Mouse (Mus musculus): ENCODE data around the gene Fam219b. TPM values are rescaled to one million over a fixed set of nuclear protein-coding genes. Genes with fewer than 3 reads are reported as not detected.

Fam219b gene
- polyA plus RNA-seq, 1 experiment from 2014 or later = 23.6 TPM

- H3K27ac ChIP-seq (ENCODE audit: low read depth, low read length) = no peak overlapping the region
- ATAC-seq = no peak
- no peaks in the 10 kb centered on the region for H3K9me3 ChIP-seq (ENCODE audit: control insufficient read depth, low read length)
- no peak overlapping the region for H3K9ac ChIP-seq (ENCODE audit: low read depth, low read length)
- no peak overlapping the region for H3K4me3 ChIP-seq (ENCODE audit: low read length)
- peaks cover 16% of the 10 kb centered on the region for H3K4me1 ChIP-seq (ENCODE audit: control insufficient read depth, insufficient read depth, low read depth, low read length)
- peaks cover 15% of the 10 kb centered on the region for H3K36me3 ChIP-seq (ENCODE audit: control insufficient read depth, insufficient read depth, low read length)
- H3K4me2 ChIP-seq (ENCODE audit: low read length) = no peak overlapping the region
- 76% methylated on average over 2 of the region's 2 CpGs for WGBS
- no peaks in the 10 kb centered on the region for H3K27me3 ChIP-seq (replicated peaks; ENCODE audit: control insufficient read depth, insufficient read depth, low read length)
Observed at GRCm38 (mm10) chr9:57539550-57539949, 2.2 kb downstream of the Fam219b start.

DNA sequence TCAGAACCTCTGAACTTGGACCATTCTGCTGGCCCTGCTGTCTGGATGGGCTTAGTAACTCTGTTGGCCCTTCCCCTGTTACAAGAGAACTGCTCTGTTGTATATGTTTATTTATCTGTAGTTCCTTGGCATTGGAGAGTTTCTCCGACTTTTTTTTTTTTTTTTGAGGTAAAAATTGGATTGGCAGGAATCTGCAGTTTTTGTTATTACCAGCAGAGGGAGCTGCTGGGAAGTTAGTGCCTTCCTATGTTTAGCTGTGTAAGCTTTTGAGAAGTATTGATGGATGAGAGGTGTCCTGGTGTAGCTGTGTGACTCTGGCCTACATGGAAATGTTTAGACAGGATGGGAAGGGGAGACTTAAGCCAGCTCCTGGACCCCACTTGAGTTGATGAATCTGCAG is 4.0 kb downstream of the Fam219b start:
- H3K4me2 ChIP-seq (ENCODE audit: low read length) = no peak overlapping the region
- no peak overlapping the region for H3K27ac ChIP-seq (ENCODE audit: low read depth, low read length)
- 0 out of 2 replicates have a peak overlapping the region, but pooled peaks have one; percentile 29 for H3K9ac ChIP-seq (ENCODE audit: low read depth, low read length)
- H3K36me3 ChIP-seq (ENCODE audit: control insufficient read depth, insufficient read depth, low read length) = peaks cover 27% of the 10 kb centered on the region
- 13% methylated on average over 1 of the region's 1 CpGs for WGBS
- ATAC-seq = no peak
- H3K4me3 ChIP-seq (ENCODE audit: low read length) = no peak overlapping the region
- H3K27me3 ChIP-seq (replicated peaks; ENCODE audit: control insufficient read depth, insufficient read depth, low read length) = no peaks in the 10 kb centered on the region
- peaks cover 16% of the 10 kb centered on the region for H3K4me1 ChIP-seq (ENCODE audit: control insufficient read depth, insufficient read depth, low read depth, low read length)
- H3K9me3 ChIP-seq (ENCODE audit: control insufficient read depth, low read length) = no peaks in the 10 kb centered on the region

- Histone ChIP-seq H3K27me3 (replicated peaks; ENCODE audit: control insufficient read depth, insufficient read depth, low read length) (no peaks in the 10 kb centered on the region), H3K4me1 (ENCODE audit: control insufficient read depth, insufficient read depth, low read depth, low read length) (peaks cover 9% of the 10 kb centered on the region), H3K9me3 (ENCODE audit: control insufficient read depth, low read length) (no peaks in the 10 kb centered on the region), H3K9ac (ENCODE audit: low read depth, low read length) (no peak overlapping the region), H3K36me3 (ENCODE audit: control insufficient read depth, insufficient read depth, low read length) (peaks cover 34% of the 10 kb centered on the region), H3K27ac (ENCODE audit: low read depth, low read length) (no peak overlapping the region), H3K4me2 (ENCODE audit: low read length) (no peak overlapping the region), H3K4me3 (ENCODE audit: low read length) (no peak overlapping the region)
- 81% methylated on average over 3 of the region's 3 CpGs for WGBS
- ATAC-seq = no peak
Observed at GRCm38 (mm10) chr9:57543951-57544350, 6.6 kb downstream of the Fam219b start.

GRCm38 (mm10) chr9:57547287-57547686 is 10.0 kb downstream of the Fam219b start:
- H3K27me3 ChIP-seq (replicated peaks; ENCODE audit: control insufficient read depth, insufficient read depth, low read length) = no peaks in the 10 kb centered on the region
- H3K4me3 ChIP-seq (ENCODE audit: low read length) = no peak overlapping the region
- no peak overlapping the region for H3K4me2 ChIP-seq (ENCODE audit: low read length)
- H3K9me3 ChIP-seq (ENCODE audit: control insufficient read depth, low read length) = no peaks in the 10 kb centered on the region
- WGBS = 85% methylated on average over 5 of the region's 5 CpGs
- no peak for ATAC-seq
- H3K9ac ChIP-seq (ENCODE audit: low read depth, low read length) = no peak overlapping the region
- peaks cover 14% of the 10 kb centered on the region for H3K4me1 ChIP-seq (ENCODE audit: control insufficient read depth, insufficient read depth, low read depth, low read length)
- peaks cover 30% of the 10 kb centered on the region for H3K36me3 ChIP-seq (ENCODE audit: control insufficient read depth, insufficient read depth, low read length)
- no peak overlapping the region for H3K27ac ChIP-seq (ENCODE audit: low read depth, low read length)

GRCm38 (mm10) chr9:57547869-57548268 is 10.5 kb downstream of the Fam219b start:
- no peak overlapping the region for H3K4me2 ChIP-seq (ENCODE audit: low read length)
- ATAC-seq = no peak
- 94% methylated on average over 11 of the region's 11 CpGs for WGBS
- peaks cover 14% of the 10 kb centered on the region for H3K4me1 ChIP-seq (ENCODE audit: control insufficient read depth, insufficient read depth, low read depth, low read length)
- H3K27ac ChIP-seq (ENCODE audit: low read depth, low read length) = no peak overlapping the region
- no peak overlapping the region for H3K4me3 ChIP-seq (ENCODE audit: low read length)
- H3K36me3 ChIP-seq (ENCODE audit: control insufficient read depth, insufficient read depth, low read length) = peaks cover 29% of the 10 kb centered on the region
- H3K9ac ChIP-seq (ENCODE audit: low read depth, low read length) = no peak overlapping the region
- H3K27me3 ChIP-seq (replicated peaks; ENCODE audit: control insufficient read depth, insufficient read depth, low read length) = no peaks in the 10 kb centered on the region
- H3K9me3 ChIP-seq (ENCODE audit: control insufficient read depth, low read length) = no peaks in the 10 kb centered on the region

GRCm38 (mm10) chr9:57549186-57549585 is 11.9 kb downstream of the Fam219b start:
- ATAC-seq = no peak
- Histone ChIP-seq H3K27me3 (replicated peaks; ENCODE audit: control insufficient read depth, insufficient read depth, low read length) (no peaks in the 10 kb centered on the region), H3K4me2 (ENCODE audit: low read length) (no peak overlapping the region), H3K27ac (ENCODE audit: low read depth, low read length) (no peak overlapping the region), H3K4me1 (ENCODE audit: control insufficient read depth, insufficient read depth, low read depth, low read length) (peaks cover 14% of the 10 kb centered on the region), H3K9ac (ENCODE audit: low read depth, low read length) (no peak overlapping the region), H3K9me3 (ENCODE audit: control insufficient read depth, low read length) (no peaks in the 10 kb centered on the region), H3K36me3 (ENCODE audit: control insufficient read depth, insufficient read depth, low read length) (peaks cover 25% of the 10 kb centered on the region; the same call in 1 of the 2 replicates), H3K4me3 (ENCODE audit: low read length) (no peak overlapping the region)
- WGBS = 56% methylated on average over 4 of the region's 4 CpGs

- Histone ChIP-seq H3K36me3 (ENCODE audit: control insufficient read depth, insufficient read depth, low read length) (peaks cover 14% of the 10 kb centered on the region; the same call in 1 of the 2 replicates), H3K9me3 (ENCODE audit: control insufficient read depth, low read length) (no peaks in the 10 kb centered on the region), H3K4me3 (ENCODE audit: low read length) (no peak overlapping the region), H3K4me1 (ENCODE audit: control insufficient read depth, insufficient read depth, low read depth, low read length) (peaks cover 14% of the 10 kb centered on the region), H3K27me3 (replicated peaks; ENCODE audit: control insufficient read depth, insufficient read depth, low read length) (no peaks in the 10 kb centered on the region), H3K9ac (ENCODE audit: low read depth, low read length) (no peak overlapping the region), H3K4me2 (ENCODE audit: low read length) (no peak overlapping the region), H3K27ac (ENCODE audit: low read depth, low read length) (no peak overlapping the region)
- 93% methylated on average over 11 of the region's 11 CpGs for WGBS
- no peak for ATAC-seq
Observed at GRCm38 (mm10) chr9:57550126-57550862, 13.0 kb downstream of the Fam219b start.

- Histone ChIP-seq H3K36me3 (ENCODE audit: control insufficient read depth, insufficient read depth, low read length) (peaks cover 7% of the 10 kb centered on the region; the same call in 1 of the 2 replicates), H3K4me3 (ENCODE audit: low read length) (peak within 1 kb of the TSS; percentile 62), H3K9me3 (ENCODE audit: control insufficient read depth, low read length) (no peaks in the 10 kb centered on the region), H3K9ac (ENCODE audit: low read depth, low read length) (peak within 1 kb of the TSS; percentile 71), H3K4me1 (ENCODE audit: control insufficient read depth, insufficient read depth, low read depth, low read length) (peaks cover 14% of the 10 kb centered on the region), H3K27ac (ENCODE audit: low read depth, low read length) (no peak within 1 kb of the TSS), H3K4me2 (ENCODE audit: low read length) (peak within 1 kb of the TSS; percentile 61), H3K27me3 (replicated peaks; ENCODE audit: control insufficient read depth, insufficient read depth, low read length) (no peaks in the 10 kb centered on the region)
- WGBS = 3% methylated on average over 28 of the region's 28 CpGs
- peak; percentile 68 for ATAC-seq
Observed at GRCm38 (mm10) chr9:57552139-57552887, 15.0 kb downstream of the Fam219b start, which contains the start of gene Mpi. Mpi (minus strand) TSS chr9:57552763.

- no peak; the same call in 1 of the 2 replicates for ATAC-seq
- WGBS = 73% methylated on average over 11 of the region's 11 CpGs
Observed at GRCm38 (mm10) chr9:57553119-57553518, 15.8 kb downstream of the Fam219b start.

More at GRCm38 (mm10) chr9:57553119-57553518, 15.8 kb downstream of the Fam219b start:
- H3K9ac ChIP-seq (ENCODE audit: low read depth, low read length) = no peak overlapping the region
- peaks cover 14% of the 10 kb centered on the region for H3K4me1 ChIP-seq (ENCODE audit: control insufficient read depth, insufficient read depth, low read depth, low read length)
- no peaks in the 10 kb centered on the region for H3K27me3 ChIP-seq (replicated peaks; ENCODE audit: control insufficient read depth, insufficient read depth, low read length)
- no peak overlapping the region for H3K4me2 ChIP-seq (ENCODE audit: low read length)
- no peak overlapping the region for H3K27ac ChIP-seq (ENCODE audit: low read depth, low read length)
- H3K9me3 ChIP-seq (ENCODE audit: control insufficient read depth, low read length) = no peaks in the 10 kb centered on the region
- 0 out of 2 replicates have a peak, but pooled peaks cover 2% of the 10 kb centered on the region for H3K36me3 ChIP-seq (ENCODE audit: control insufficient read depth, insufficient read depth, low read length)
- H3K4me3 ChIP-seq (ENCODE audit: low read length) = no peak overlapping the region
